Mouse (Mus musculus): Measurements from ENCODE around the gene Hoxc9.

Hoxc9 gene

GRCm38 (mm10) chr15:102976631-102977422 lies 588 bp downstream of the Hoxc9 start:
- CTCF ChIA-PET = interaction anchor here (0.6 to 0.9 kb wide), 2 partner anchors 26 to 188 kb away, joined by 3 to 5 read pairs; no protein-coding TSS in a partner anchor

GRCm38 (mm10) chr15:102977423-102977974 lies 1.3 kb downstream of the Hoxc9 start:
- CTCF ChIA-PET = interaction anchor here (0.9 kb wide), 1 partner anchor 188 kb away, joined by 3 read pairs; no protein-coding TSS in a partner anchor

- CTCF ChIA-PET = interaction anchor here (1.5 kb wide), 1 partner anchor 14 kb away, joined by 3 read pairs; no protein-coding TSS in a partner anchor
Observed at GRCm38 (mm10) chr15:102978615-102979515, 2.6 kb downstream of the Hoxc9 start.

- CTCF ChIA-PET = interaction anchor here (1.5 kb wide), 1 partner anchor 15 kb away, joined by 3 read pairs; no protein-coding TSS in a partner anchor
Observed at GRCm38 (mm10) chr15:102979936-102980335, 3.7 kb downstream of the Hoxc9 start.

GRCm38 (mm10) chr15:102980352-102980751 lies 4.1 kb downstream of the Hoxc9 start:
- CTCF ChIA-PET = interaction anchor here (1.5 kb wide), 1 partner anchor 15 kb away, joined by 3 read pairs; no protein-coding TSS in a partner anchor

- CTCF ChIA-PET = interaction anchor here (1.5 kb wide), 1 partner anchor 16 kb away, joined by 3 read pairs; no protein-coding TSS in a partner anchor
Observed at GRCm38 (mm10) chr15:102980912-102981311, 4.7 kb downstream of the Hoxc9 start.

- CTCF ChIA-PET = no interaction called here
Observed at GRCm38 (mm10) chr15:102981379-102982288, 5.4 kb downstream of the Hoxc9 start.

GRCm38 (mm10) chr15:102983716-102984115 lies 7.5 kb downstream of the Hoxc9 start:
- CTCF ChIA-PET = no interaction called here

GRCm38 (mm10) chr15:102984521-102984920 lies 8.3 kb downstream of the Hoxc9 start:
- CTCF ChIA-PET = no interaction called here

GRCm38 (mm10) chr15:102984925-102985324 lies 8.7 kb downstream of the Hoxc9 start:
- CTCF ChIA-PET = interaction anchor here (0.5 kb wide), 1 partner anchor 33 kb away, joined by 3 read pairs; no protein-coding TSS in a partner anchor

- CTCF ChIA-PET = interaction anchor here (0.6 to 1.3 kb wide), 6 partner anchors 15 to 469 kb away, joined by 3 to 4 read pairs (median 4); no protein-coding TSS in a partner anchor
Observed at GRCm38 (mm10) chr15:102987124-102987833, 11.0 kb downstream of the Hoxc9 start.

GRCm38 (mm10) chr15:102988078-102988477 lies 11.8 kb downstream of the Hoxc9 start:
- CTCF ChIA-PET = interaction anchor here (0.6 to 0.9 kb wide), 4 partner anchors 26 to 761 kb away, joined by 4 to 8 read pairs (median 4); no protein-coding TSS in a partner anchor

- CTCF ChIA-PET = interaction anchor here (0.9 to 1.1 kb wide), 2 partner anchors 19 to 143 kb away, joined by 3 to 4 read pairs; no protein-coding TSS in a partner anchor
Observed at GRCm38 (mm10) chr15:102990461-102991397, 14.5 kb downstream of the Hoxc9 start, which contains the start of gene Hoxc8. Gene Hoxc8 (plus strand): TSS chr15:102990607.

GRCm38 (mm10) chr15:102991782-102992181 lies 15.5 kb downstream of the Hoxc9 start:
- CTCF ChIA-PET = interaction anchor here (0.8 kb wide), 1 partner anchor 186 kb away, joined by 4 read pairs; no protein-coding TSS in a partner anchor

- CTCF ChIA-PET = interaction anchor here (0.7 to 0.8 kb wide), 2 partner anchors 186 to 189 kb away, joined by 4 to 9 read pairs; no protein-coding TSS in a partner anchor
Observed at GRCm38 (mm10) chr15:102992206-102992605, 16.0 kb downstream of the Hoxc9 start.

- CTCF ChIA-PET = interaction anchor here (0.7 kb wide), 1 partner anchor 189 kb away, joined by 9 read pairs; no protein-coding TSS in a partner anchor
Observed at GRCm38 (mm10) chr15:102992863-102993262, 16.6 kb downstream of the Hoxc9 start.

GRCm38 (mm10) chr15:102996548-102996947 lies 20.3 kb downstream of the Hoxc9 start:
- CTCF ChIA-PET = interaction anchor here (1.3 kb wide), 1 partner anchor 17 kb away, joined by 3 read pairs; no protein-coding TSS in a partner anchor

GRCm38 (mm10) chr15:102997431-102997830 lies 21.2 kb downstream of the Hoxc9 start:
- CTCF ChIA-PET = interaction anchor here (1.3 kb wide), 1 partner anchor 16 kb away, joined by 3 read pairs; no protein-coding TSS in a partner anchor

Measured in spleen, embryonic (tissue).